7 mouse cellular contexts compared by ENCODE assay signal in the genomic region with DNA sequence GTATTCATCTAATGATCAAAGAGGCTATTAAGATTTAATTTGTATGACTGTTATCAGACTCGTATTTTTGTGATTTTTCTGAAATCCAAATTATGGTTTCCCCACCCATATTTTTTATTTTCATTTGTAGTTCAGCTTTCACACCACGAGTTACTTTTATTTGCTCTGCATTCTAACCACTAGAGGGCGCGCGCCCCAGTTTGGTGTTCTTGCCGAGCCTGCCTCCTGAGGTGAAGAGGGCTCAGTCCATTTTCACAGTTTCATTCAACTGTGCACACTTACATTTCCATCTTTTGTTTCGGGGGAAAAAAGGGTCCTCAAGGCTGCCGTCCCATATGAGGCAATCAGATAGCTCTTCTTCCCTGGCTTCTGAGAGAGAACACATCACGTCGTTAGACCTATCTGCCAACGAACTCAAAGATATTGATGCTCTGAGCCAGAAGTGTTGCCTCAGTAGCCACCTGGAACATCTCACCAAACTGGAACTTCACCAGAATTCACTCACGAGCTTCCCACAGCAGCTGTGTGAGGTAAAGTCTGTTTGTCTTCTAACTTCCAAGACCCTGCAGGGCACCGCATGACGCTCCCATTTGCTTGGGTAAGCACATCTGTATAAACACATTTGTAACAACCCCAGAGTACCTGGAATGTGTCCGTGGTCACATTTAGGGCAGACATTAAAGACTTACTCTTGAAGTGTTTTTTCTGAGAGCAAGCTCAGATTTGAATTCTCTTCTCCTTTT.
DNase-seq lines count a peak whose midpoint lies in the region; TF ChIP-seq lines count a peak whose summit lies in the region.

No protein-coding gene starts in this region.

- H3K36me3 ChIP-seq in E14TG2a.4 (ENCODE audit: insufficient read depth, low read length) = no peaks in the 10 kb centered on the region
- no peaks in the 10 kb centered on the region for H3K36me3 ChIP-seq in embryonic facial prominence, embryonic 10.5 days (replicated peaks)
- H3K36me3 ChIP-seq in liver, adult 2 months (ENCODE audit: control insufficient read depth, insufficient read depth, low read length) = no peaks in the 10 kb centered on the region
- H3K36me3 ChIP-seq in small intestine, adult 2 months (ENCODE audit: control insufficient read depth, insufficient read depth, low read length) = no peaks in the 10 kb centered on the region; the same call in 1 of the 2 replicates

- DNase-seq in kidney, adult 9 months = peak; percentile 45
- DNase-seq in kidney, adult 11 months = no peak
- DNase-seq in adipocyte (ENCODE audit: low spot score) = peak; percentile 54
- DNase-seq in embryonic facial prominence, embryonic 10.5 days (ENCODE audit: low spot score) = peak; percentile 71
- no peak for DNase-seq in liver, adult 2 months (ENCODE audit: extremely low read depth, low read depth, low spot score)

- no peak overlapping the region for H3K4me3 ChIP-seq in E14TG2a.4 (replicated peaks; ENCODE audit: low read length)
- H3K4me3 ChIP-seq in embryonic facial prominence, embryonic 10.5 days = no peak overlapping the region
- no peak overlapping the region for H3K4me3 ChIP-seq in liver, adult 2 months (ENCODE audit: insufficient read depth, low read depth, low read length)
- H3K4me3 ChIP-seq in small intestine, adult 2 months (ENCODE audit: low read depth, low read length) = no peak overlapping the region

- H3K79me2 ChIP-seq in liver, adult 2 months (ENCODE audit: control insufficient read depth, insufficient read depth, low read length) = no peaks in the 10 kb centered on the region

- H3K9ac ChIP-seq in liver, adult 2 months (ENCODE audit: low read depth, low read length) = no peak overlapping the region

- no peaks in the 10 kb centered on the region; the same call in 1 of the 2 replicates for H3K9me3 ChIP-seq in E14TG2a.4 (ENCODE audit: low read length)
- H3K9me3 ChIP-seq in embryonic facial prominence, embryonic 10.5 days = no peaks in the 10 kb centered on the region

- TF ChIP-seq POLR2A in liver, adult 2 months (IDR thresholded peaks at IDR 0.05; ENCODE audit: extremely low read depth, insufficient read depth, low read length) = no peak
- no peak for TF ChIP-seq POLR2A in small intestine, adult 2 months (IDR thresholded peaks at IDR 0.05; ENCODE audit: low read depth, low read length)

- WGBS in embryonic facial prominence, embryonic 10.5 days = 44% methylated on average over 15 of the region's 15 CpGs
- WGBS in liver, adult 2 months = 44% methylated on average over 15 of the region's 15 CpGs
- 44% methylated on average over 15 of the region's 15 CpGs for WGBS in small intestine, adult 2 months

- no peaks in the 10 kb centered on the region for H3K27me3 ChIP-seq in E14TG2a.4 (ENCODE audit: insufficient read depth, low read length)
- H3K27me3 ChIP-seq in embryonic facial prominence, embryonic 10.5 days (replicated peaks; ENCODE audit: low read depth, poor library complexity, severe bottlenecking) = no peaks in the 10 kb centered on the region
- H3K27me3 ChIP-seq in liver, adult 2 months (ENCODE audit: control insufficient read depth, insufficient read depth, low read length) = no peaks in the 10 kb centered on the region
- no peaks in the 10 kb centered on the region for H3K27me3 ChIP-seq in small intestine, adult 2 months (ENCODE audit: control insufficient read depth, insufficient read depth, low read length)

- H3K27ac ChIP-seq in embryonic facial prominence, embryonic 10.5 days (replicated peaks) = no peak overlapping the region
- no peak overlapping the region for H3K27ac ChIP-seq in liver, adult 2 months (replicated peaks; ENCODE audit: insufficient read depth, low read depth, low read length)
- no peak overlapping the region for H3K27ac ChIP-seq in small intestine, adult 2 months (ENCODE audit: insufficient read depth, low read depth, low read length)

- H3K4me1 ChIP-seq in E14TG2a.4 (replicated peaks; ENCODE audit: low read depth, low read length) = peaks cover 8% of the 10 kb centered on the region; the same call in 1 of the 2 replicates
- no peaks in the 10 kb centered on the region for H3K4me1 ChIP-seq in embryonic facial prominence, embryonic 10.5 days
- no peaks in the 10 kb centered on the region for H3K4me1 ChIP-seq in liver, adult 2 months (ENCODE audit: control insufficient read depth, insufficient read depth, low read length)
- H3K4me1 ChIP-seq in small intestine, adult 2 months (ENCODE audit: control insufficient read depth, insufficient read depth, insufficient read length, low read length) = no peaks in the 10 kb centered on the region

- peak; percentile 63 for TF ChIP-seq CTCF in E14TG2a.4 (conservative IDR thresholded peaks at IDR 0.05; ENCODE audit: low read length)
- TF ChIP-seq CTCF in liver, adult 2 months (IDR thresholded peaks at IDR 0.05; ENCODE audit: low read depth, low read length) = peak; percentile 65
- peak; percentile 62; the same call in 1 of the 2 replicates for TF ChIP-seq CTCF in small intestine, adult 2 months (IDR thresholded peaks at IDR 0.05; ENCODE audit: extremely low read depth, insufficient read length, insufficient replicate concordance, low read depth, low read length)

Comparison
In these comparisons a context has a peak if more than half of its experiments do, and no peak if none do; other contexts are left out.
1. DNase-seq: peak in kidney, adult 9 months (single experiment), adipocyte (single experiment) and embryonic facial prominence, embryonic 10.5 days (single experiment); none in kidney, adult 11 months (single experiment) and liver, adult 2 months (single experiment).
2. Peak in every context shown above with its lines, with median percentiles within 50 percentile points of each other: CTCF ChIP-seq.